Mouse (Mus musculus) megakaryocyte, embryonic 14.5 days (primary cell): ENCODE results near the gene Slc46a2. TPM values are rescaled to one million over a fixed set of nuclear protein-coding genes. Genes with fewer than 3 reads are reported as not detected.

ENCODE experiments used
- H3K27me3 ChIP-seq: replicated peaks from 2 replicates; pipeline ENCODE3; 2012; ENCODE audit warnings: inconsistent platforms
- H3K36me3 ChIP-seq: replicated peaks from 2 replicates; pipeline ENCODE3; 2012; ENCODE audit warnings: low read length, inconsistent platforms, mixed read lengths
- H3K4me1 ChIP-seq: 2 replicates; pipeline ENCODE4 v1.6.1; 2012; ENCODE audit warnings: inconsistent platforms
- H3K4me3 ChIP-seq: replicated peaks from 2 replicates; pipeline ENCODE3; 2012; ENCODE audit warnings: moderate library complexity, mild to moderate bottlenecking, inconsistent platforms
- H3K9me3 ChIP-seq: 2 replicates; pipeline ENCODE4 v1.6.1; 2012; ENCODE audit warnings: inconsistent platforms
- FLI1 ChIP-seq: IDR thresholded peaks from 2 replicates; pipeline ENCODE4 v1.6.1; 2012; ENCODE audit warnings: low read length, inconsistent platforms, mixed read lengths
- GATA1 ChIP-seq: IDR thresholded peaks from 3 replicates; pipeline ENCODE4 v1.6.1; 2012; ENCODE audit warnings: mixed read lengths, low read length, inconsistent platforms, borderline replicate concordance
- polyA plus RNA-seq: library from polyadenylated mRNA; stranded (reverse); fragments of >175 nt; gene quantifications from 2 replicates; pipeline ENCODE4 v1.2.3, GENCODE M21; 2012; ENCODE audit warnings: low replicate concordance; ENCODE audit not compliant: insufficient read depth

Slc46a2 gene
- polyA plus RNA-seq, 1 experiment = not detected

DNA sequence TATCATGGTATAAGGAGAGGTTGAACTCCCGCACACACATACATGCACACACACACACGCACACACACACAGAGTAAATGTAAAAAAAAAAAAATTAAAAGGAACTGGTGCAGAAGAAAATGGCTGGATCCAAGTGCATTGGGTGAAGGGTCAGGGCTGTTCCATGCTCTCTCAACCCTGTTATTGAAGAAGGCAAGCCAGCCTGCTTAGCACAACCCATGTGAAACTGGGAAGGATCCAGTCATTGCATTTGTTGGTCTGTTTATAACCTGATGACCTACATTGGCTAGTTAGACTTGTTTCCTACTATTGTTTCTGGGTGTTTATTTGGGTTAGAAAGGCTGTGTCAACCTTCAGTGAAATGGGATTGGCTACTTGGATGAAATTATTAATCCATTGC lies 6.1 kb downstream of the Slc46a2 start:
- H3K9me3 ChIP-seq = 0 out of 2 replicates have a peak, but pooled peaks cover 2% of the 10 kb centered on the region
- TF ChIP-seq GATA1 (no peak), FLI1 (no peak)
- peaks cover 13% of the 10 kb centered on the region for H3K4me1 ChIP-seq
- peaks cover 15% of the 10 kb centered on the region for H3K27me3 ChIP-seq
- H3K4me3 ChIP-seq = no peak overlapping the region
- H3K36me3 ChIP-seq = peaks cover 23% of the 10 kb centered on the region

DNA sequence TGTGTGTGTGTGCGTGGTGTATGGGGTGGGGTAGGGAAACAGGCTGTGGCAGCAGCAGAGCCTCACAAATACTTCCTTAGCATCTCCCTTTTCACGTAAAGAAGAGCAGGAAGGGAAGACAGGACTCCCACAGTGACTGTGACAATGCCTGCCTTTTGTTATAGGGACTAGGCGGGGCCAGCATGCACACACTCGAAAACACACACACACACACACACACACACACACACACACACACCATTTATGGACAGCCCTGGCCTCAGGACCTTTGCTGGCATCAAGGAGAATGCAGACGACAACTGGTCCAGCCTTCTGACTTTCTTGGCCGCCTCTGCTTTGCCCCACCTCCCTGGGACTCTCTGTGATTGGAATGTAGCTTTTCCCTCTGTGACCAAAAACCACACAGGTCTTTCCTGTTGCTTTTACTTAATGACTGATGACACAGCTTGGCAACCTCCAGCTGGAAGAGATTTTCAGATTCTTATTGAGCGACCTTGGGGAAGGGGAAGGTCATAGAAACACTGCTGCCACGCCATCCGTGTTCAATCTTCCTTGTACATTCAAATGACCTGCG lies 7.1 kb downstream of the Slc46a2 start:
- Histone ChIP-seq H3K9me3 (no peaks in the 10 kb centered on the region), H3K4me1 (peaks cover 17% of the 10 kb centered on the region), H3K4me3 (no peak overlapping the region), H3K27me3 (peaks cover 8% of the 10 kb centered on the region), H3K36me3 (peaks cover 33% of the 10 kb centered on the region)
- TF ChIP-seq GATA1 = no peak
- no peak for TF ChIP-seq FLI1

DNA sequence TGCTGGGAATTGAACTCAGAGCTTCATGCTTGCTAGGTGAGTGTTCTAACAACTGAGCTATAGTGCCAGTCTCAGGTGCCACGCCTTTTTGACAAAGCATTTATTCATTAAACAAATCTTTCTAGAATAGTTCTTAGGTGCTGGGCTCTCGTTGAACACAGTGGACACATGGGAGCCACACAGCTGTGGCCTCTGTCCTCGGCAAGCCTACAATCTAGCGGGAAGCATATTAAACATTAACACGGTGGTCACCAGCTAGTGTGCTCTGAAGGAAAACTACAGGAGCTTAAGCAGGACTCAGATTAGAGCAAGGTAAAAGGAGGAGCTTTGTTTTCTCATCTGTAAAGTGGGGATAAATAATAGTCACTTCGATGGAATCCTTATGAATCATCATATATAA lies 7.8 kb downstream of the Slc46a2 start:
- peaks cover 3% of the 10 kb centered on the region for H3K27me3 ChIP-seq
- H3K4me3 ChIP-seq = no peak overlapping the region

DNA sequence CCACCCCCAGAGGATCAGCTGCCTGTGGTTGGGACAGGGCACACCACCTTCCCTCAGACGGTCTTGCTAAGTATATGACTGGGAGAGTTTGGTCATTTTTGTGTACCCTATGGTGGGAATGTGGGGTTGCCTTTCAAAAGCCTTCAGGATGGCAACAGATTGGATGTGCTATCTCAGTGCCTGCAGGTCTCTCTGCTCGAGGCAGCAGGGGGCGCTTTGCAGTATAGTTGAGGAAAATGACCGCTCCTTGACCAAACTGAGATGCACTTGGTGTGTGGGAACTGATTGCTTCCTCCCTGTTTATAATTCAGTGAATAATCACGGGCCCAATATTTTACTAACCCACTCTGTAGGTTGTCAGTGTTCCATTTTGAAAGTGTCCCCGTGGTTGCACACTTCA lies 12.3 kb downstream of the Slc46a2 start:
- peaks cover 58% of the 10 kb centered on the region for H3K4me1 ChIP-seq
- TF ChIP-seq GATA1 (no peak), FLI1 (no peak)
- H3K9me3 ChIP-seq = no peaks in the 10 kb centered on the region
- H3K36me3 ChIP-seq = peaks cover 83% of the 10 kb centered on the region
- no peaks in the 10 kb centered on the region for H3K27me3 ChIP-seq
- H3K4me3 ChIP-seq = no peak overlapping the region

More for the DNA sequence above, 7.8 kb downstream of the Slc46a2 start:
- TF ChIP-seq GATA1 (no peak), FLI1 (no peak)
- Histone ChIP-seq H3K36me3 (peaks cover 39% of the 10 kb centered on the region), H3K9me3 (no peaks in the 10 kb centered on the region), H3K4me1 (peaks cover 24% of the 10 kb centered on the region)

DNA sequence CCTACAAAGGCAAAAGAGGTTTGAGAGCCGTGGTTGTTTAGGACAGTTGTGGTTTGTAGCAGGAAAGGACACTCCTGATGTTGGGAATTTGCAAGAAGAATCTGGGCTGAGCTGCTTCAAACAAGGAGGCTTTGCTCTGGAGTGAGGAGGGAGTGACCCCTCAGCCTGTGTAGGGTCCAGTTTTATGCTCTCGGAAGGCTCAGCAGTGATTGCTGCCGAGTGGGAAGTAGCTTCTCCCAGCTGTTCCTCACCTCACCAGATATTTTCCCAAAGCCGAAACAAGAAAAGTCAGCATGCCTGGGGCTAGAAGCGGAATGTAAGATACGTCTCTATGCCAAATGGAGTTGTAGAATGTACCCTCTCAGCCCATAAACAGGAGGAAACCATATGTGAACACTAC lies 13.0 kb downstream of the Slc46a2 start:
- Histone ChIP-seq H3K4me1 (peaks cover 65% of the 10 kb centered on the region), H3K36me3 (peaks cover 90% of the 10 kb centered on the region), H3K4me3 (no peak overlapping the region), H3K27me3 (no peaks in the 10 kb centered on the region), H3K9me3 (no peaks in the 10 kb centered on the region)
- TF ChIP-seq FLI1 (no peak), GATA1 (no peak)

DNA sequence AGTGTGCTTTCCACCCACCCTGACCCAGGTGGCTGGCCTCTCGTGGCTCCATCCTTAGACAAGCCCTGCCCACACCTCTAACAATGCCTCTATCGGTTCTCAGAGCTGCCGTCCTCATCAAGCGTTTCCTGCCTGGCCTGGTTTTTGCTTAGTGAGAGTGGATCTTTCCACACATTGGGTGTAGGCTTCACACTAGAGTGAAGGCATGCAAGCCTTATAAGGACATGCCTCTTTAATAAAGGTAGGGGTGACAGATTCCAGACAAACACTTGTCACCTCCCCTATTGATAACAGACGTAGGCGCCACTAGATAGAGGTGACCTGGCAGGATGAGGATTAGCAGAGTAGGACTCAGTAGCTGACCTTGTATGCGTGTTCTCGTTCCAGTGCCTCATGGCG lies 16.3 kb downstream of the Slc46a2 start:
- Histone ChIP-seq H3K4me3 (no peak overlapping the region), H3K9me3 (no peaks in the 10 kb centered on the region), H3K27me3 (no peaks in the 10 kb centered on the region), H3K4me1 (peaks cover 86% of the 10 kb centered on the region), H3K36me3 (peaks cover 98% of the 10 kb centered on the region)
- TF ChIP-seq GATA1 (no peak), FLI1 (no peak)

DNA sequence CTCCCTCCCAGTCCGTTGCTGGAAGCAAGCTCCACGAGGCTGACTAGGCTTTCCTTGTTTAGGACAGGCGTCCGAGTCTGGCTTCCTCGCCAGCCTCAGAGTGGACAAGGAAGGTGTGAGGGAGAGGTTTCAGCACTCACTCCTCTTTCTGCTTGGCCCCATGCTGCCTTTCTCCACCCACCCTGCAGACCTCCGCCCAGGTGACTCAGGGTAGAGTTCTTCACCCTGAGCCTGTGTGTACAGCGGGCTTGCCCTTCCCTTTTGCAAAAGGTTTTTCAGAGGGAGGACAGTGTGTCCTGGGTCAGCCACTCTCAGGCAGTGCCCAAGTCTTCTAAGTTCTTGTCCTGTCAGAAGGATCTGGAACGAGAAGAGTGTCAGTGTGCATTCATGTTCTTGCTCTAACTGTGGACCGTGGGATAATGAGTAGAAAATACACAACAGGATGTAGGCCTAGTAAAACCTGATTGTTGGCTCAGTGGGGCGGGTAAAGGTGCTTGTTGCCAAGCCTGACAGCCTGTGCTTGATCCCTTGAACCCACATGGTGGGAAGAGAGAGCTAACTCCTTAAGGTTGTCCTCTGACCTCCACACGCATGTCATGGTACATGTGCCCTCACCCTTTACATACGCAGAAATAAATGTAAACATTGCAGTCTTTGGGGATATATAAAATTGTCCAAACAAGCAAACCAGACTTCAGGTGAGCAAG lies 16.9 kb downstream of the Slc46a2 start:
- Histone ChIP-seq H3K4me1 (peaks cover 91% of the 10 kb centered on the region), H3K36me3 (peaks cover 98% of the 10 kb centered on the region), H3K9me3 (no peaks in the 10 kb centered on the region), H3K4me3 (no peak overlapping the region), H3K27me3 (no peaks in the 10 kb centered on the region)
- TF ChIP-seq FLI1 (no peak), GATA1 (no peak)

DNA sequence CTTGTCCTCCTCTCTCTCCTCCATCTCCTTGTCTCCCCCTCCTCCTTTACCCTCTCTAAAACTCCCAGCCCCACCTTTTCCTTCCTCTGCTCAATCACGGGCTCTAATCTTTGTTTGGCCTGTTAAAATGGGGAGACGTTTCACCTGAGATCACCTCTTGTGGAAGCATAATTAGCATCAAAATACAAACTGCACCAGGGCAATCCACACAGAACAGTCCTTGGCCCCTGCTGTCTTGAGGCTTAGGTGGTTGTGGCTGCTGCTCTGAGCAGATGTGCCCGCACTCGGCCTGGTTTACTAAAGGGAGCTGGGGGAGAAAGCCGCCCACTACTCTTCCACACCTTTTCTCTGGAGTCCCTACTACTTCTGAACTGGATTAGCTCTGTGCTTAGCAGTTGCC lies 18.9 kb downstream of the Slc46a2 start:
- Histone ChIP-seq H3K9me3 (no peaks in the 10 kb centered on the region), H3K4me3 (no peak overlapping the region), H3K4me1 (peaks cover 95% of the 10 kb centered on the region), H3K27me3 (no peaks in the 10 kb centered on the region), H3K36me3 (peaks cover 100% of the 10 kb centered on the region)
- no peak for TF ChIP-seq FLI1
- TF ChIP-seq GATA1 = no peak

DNA sequence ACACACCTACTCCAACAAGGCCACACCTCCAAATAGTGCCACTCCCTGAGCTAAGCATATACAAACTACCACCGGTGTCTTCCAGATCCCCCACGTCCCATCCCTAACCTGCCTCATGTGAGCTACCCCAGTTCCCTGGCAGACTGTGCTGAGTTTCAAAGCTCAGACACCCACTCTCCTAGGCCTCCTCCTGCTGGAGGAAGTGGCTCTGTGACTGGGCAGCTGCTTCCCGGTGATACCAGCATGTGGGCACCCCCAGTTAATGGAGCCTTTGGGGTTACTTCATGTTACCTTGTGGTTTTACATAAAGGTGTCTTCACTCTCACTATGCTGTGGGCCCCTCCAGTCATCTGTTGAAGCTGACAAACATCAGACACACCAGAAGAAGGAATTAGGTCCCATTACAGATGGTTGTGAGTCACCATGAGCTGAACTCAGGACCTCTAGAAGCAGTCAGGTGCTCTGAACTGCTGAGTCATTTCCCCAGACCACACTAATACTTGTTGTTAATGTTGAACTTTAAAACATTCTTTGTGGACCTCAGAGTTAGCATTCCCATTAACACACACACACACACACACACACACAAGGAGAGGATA lies 19.8 kb downstream of the Slc46a2 start:
- no peak for TF ChIP-seq GATA1
- no peak for TF ChIP-seq FLI1
- H3K4me3 ChIP-seq = peak overlapping the region; percentile 67
- H3K27me3 ChIP-seq = no peaks in the 10 kb centered on the region
- peaks cover 99% of the 10 kb centered on the region for H3K36me3 ChIP-seq
- no peaks in the 10 kb centered on the region for H3K9me3 ChIP-seq
- H3K4me1 ChIP-seq = peaks cover 98% of the 10 kb centered on the region

DNA sequence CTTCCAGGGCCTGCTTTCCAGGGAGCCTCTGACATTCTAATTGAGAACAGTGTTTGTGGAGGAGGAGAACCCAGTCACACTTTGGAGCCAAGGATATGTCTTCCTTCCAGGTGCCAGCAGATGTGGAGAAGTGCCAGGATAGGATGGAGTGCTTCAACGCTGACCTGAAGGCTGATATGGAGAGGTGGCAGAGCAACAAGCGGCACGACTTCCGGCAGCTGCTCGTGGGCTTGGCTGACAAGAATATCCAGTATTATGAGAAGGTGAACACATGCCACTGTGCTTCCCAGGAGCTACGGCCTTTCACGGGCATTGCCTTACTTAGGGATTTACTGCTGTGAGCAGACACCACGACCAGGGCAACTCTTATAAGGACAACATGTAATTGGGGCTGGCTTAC lies 20.4 kb downstream of the Slc46a2 start:
- Histone ChIP-seq H3K36me3 (peaks cover 99% of the 10 kb centered on the region), H3K9me3 (no peaks in the 10 kb centered on the region), H3K27me3 (no peaks in the 10 kb centered on the region), H3K4me1 (peaks cover 100% of the 10 kb centered on the region), H3K4me3 (peak overlapping the region; percentile 73)
- no peak for TF ChIP-seq FLI1
